Mouse (Mus musculus): Measurements from ENCODE around the gene Ano1. TPM values are rescaled to one million over a fixed set of nuclear protein-coding genes. Genes with fewer than 3 reads are reported as not detected.

Ano1 gene
- total and polyA plus RNA-seq, 2 experiments from 2014 or later, result 5.8 to 8.3 TPM

GRCm38 (mm10) chr7:144582284-144582980 is 169.3 kb downstream of the Ano1 start, which contains the start of gene Fadd:
Fadd (minus strand) TSS chr7:144582463.
- DNase-seq (ENCODE audit: low spot score) (peak; percentile 97), ATAC-seq (peak; percentile 87)
- Histone ChIP-seq H3K9me3 (ENCODE audit: low read length) (no peaks in the 10 kb centered on the region), H3K9ac (replicated peaks; ENCODE audit: low read length) (peak within 1 kb of the TSS; percentile 63), H3K4me1 (ENCODE audit: insufficient read depth, low read length) (peaks cover 13% of the 10 kb centered on the region), H3K27me3 (ENCODE audit: insufficient read depth, low read length) (no peaks in the 10 kb centered on the region; the same call in 1 of the 2 replicates), H3K4me3 (ENCODE audit: low read length) (peak within 1 kb of the TSS; percentile 56), H3K4me2 (ENCODE audit: low read depth, low read length) (peak within 1 kb of the TSS; percentile 65), H3K36me3 (ENCODE audit: insufficient read depth, low read length) (0 out of 2 replicates have a peak, but pooled peaks cover 10% of the 10 kb centered on the region), H3K27ac (peak within 1 kb of the TSS; percentile 80)
- 1% methylated on average over 34 of the region's 34 CpGs for WGBS
- no peak for TF ChIP-seq CTCF (IDR thresholded peaks at IDR 0.05; ENCODE audit: low read depth)

- peak overlapping the region; percentile 56 for H3K4me3 ChIP-seq (ENCODE audit: low read length)
- peak overlapping the region; percentile 65 for H3K4me2 ChIP-seq (ENCODE audit: low read depth, low read length)
- TF ChIP-seq CTCF (IDR thresholded peaks at IDR 0.05; ENCODE audit: low read depth), result peak; percentile 86
- peaks cover 13% of the 10 kb centered on the region for H3K4me1 ChIP-seq (ENCODE audit: insufficient read depth, low read length)
- H3K27ac ChIP-seq, result peak overlapping the region; percentile 80
- peak overlapping the region; percentile 63 for H3K9ac ChIP-seq (replicated peaks; ENCODE audit: low read length)
- 0 out of 2 replicates have a peak, but pooled peaks cover 10% of the 10 kb centered on the region for H3K36me3 ChIP-seq (ENCODE audit: insufficient read depth, low read length)
- H3K27me3 ChIP-seq (ENCODE audit: insufficient read depth, low read length), result no peaks in the 10 kb centered on the region
- ATAC-seq, result peak; percentile 86
- peak; percentile 90 for DNase-seq (ENCODE audit: low spot score)
- no peaks in the 10 kb centered on the region for H3K9me3 ChIP-seq (ENCODE audit: low read length)
- WGBS, result 1% methylated on average over 43 of the region's 43 CpGs
Measured at GRCm38 (mm10) chr7:144581559-144582283, 170.1 kb downstream of the Ano1 start.

- Histone ChIP-seq H3K27ac (no peak overlapping the region), H3K27me3 (ENCODE audit: insufficient read depth, low read length) (no peaks in the 10 kb centered on the region), H3K36me3 (ENCODE audit: insufficient read depth, low read length) (0 out of 2 replicates have a peak, but pooled peaks cover 10% of the 10 kb centered on the region), H3K4me2 (ENCODE audit: low read depth, low read length) (no peak overlapping the region), H3K4me1 (ENCODE audit: insufficient read depth, low read length) (peaks cover 11% of the 10 kb centered on the region), H3K4me3 (ENCODE audit: low read length) (no peak overlapping the region), H3K9me3 (ENCODE audit: low read length) (no peaks in the 10 kb centered on the region), H3K9ac (replicated peaks; ENCODE audit: low read length) (no peak overlapping the region)
- DNase-seq (ENCODE audit: low spot score) (no peak), ATAC-seq (no peak)
- no peak for TF ChIP-seq CTCF (IDR thresholded peaks at IDR 0.05; ENCODE audit: low read depth)
- WGBS, result 91% methylated on average over 5 of the region's 5 CpGs
Measured at GRCm38 (mm10) chr7:144577876-144578275, 173.9 kb downstream of the Ano1 start.

- H3K4me2 ChIP-seq (ENCODE audit: low read depth, low read length), result no peak overlapping the region
- H3K9ac ChIP-seq (replicated peaks; ENCODE audit: low read length), result no peak overlapping the region
- no peaks in the 10 kb centered on the region for H3K27me3 ChIP-seq (ENCODE audit: insufficient read depth, low read length)
- ATAC-seq, result no peak
- H3K9me3 ChIP-seq (ENCODE audit: low read length), result no peaks in the 10 kb centered on the region
- H3K36me3 ChIP-seq (ENCODE audit: insufficient read depth, low read length), result no peaks in the 10 kb centered on the region
- H3K27ac ChIP-seq, result no peak overlapping the region
- 87% methylated on average over 5 of the region's 5 CpGs for WGBS
- no peaks in the 10 kb centered on the region for H3K4me1 ChIP-seq (ENCODE audit: insufficient read depth, low read length)
- no peak for TF ChIP-seq CTCF (IDR thresholded peaks at IDR 0.05; ENCODE audit: low read depth)
- no peak overlapping the region for H3K4me3 ChIP-seq (ENCODE audit: low read length)
- no peak for DNase-seq (ENCODE audit: low spot score)
Measured at GRCm38 (mm10) chr7:144572234-144572633, 179.5 kb downstream of the Ano1 start.

GRCm38 (mm10) chr7:144571598-144571997 is 180.2 kb downstream of the Ano1 start:
- ATAC-seq (no peak), DNase-seq (ENCODE audit: low spot score) (no peak)
- Histone ChIP-seq H3K4me2 (ENCODE audit: low read depth, low read length) (no peak overlapping the region), H3K27me3 (ENCODE audit: insufficient read depth, low read length) (no peaks in the 10 kb centered on the region), H3K27ac (no peak overlapping the region), H3K36me3 (ENCODE audit: insufficient read depth, low read length) (no peaks in the 10 kb centered on the region), H3K4me1 (ENCODE audit: insufficient read depth, low read length) (no peaks in the 10 kb centered on the region), H3K9me3 (ENCODE audit: low read length) (no peaks in the 10 kb centered on the region), H3K9ac (replicated peaks; ENCODE audit: low read length) (no peak overlapping the region), H3K4me3 (ENCODE audit: low read length) (no peak overlapping the region)
- TF ChIP-seq CTCF (IDR thresholded peaks at IDR 0.05; ENCODE audit: low read depth), result no peak

- H3K27ac ChIP-seq, result 0 out of 2 replicates have a peak overlapping the region, but pooled peaks have one; percentile 11
- H3K9ac ChIP-seq (replicated peaks; ENCODE audit: low read length), result no peak overlapping the region
- H3K36me3 ChIP-seq (ENCODE audit: insufficient read depth, low read length), result no peaks in the 10 kb centered on the region
- no peak overlapping the region for H3K4me2 ChIP-seq (ENCODE audit: low read depth, low read length)
- no peak for TF ChIP-seq CTCF (IDR thresholded peaks at IDR 0.05; ENCODE audit: low read depth)
- ATAC-seq (no peak), DNase-seq (ENCODE audit: low spot score) (peak; percentile 67)
- no peaks in the 10 kb centered on the region for H3K27me3 ChIP-seq (ENCODE audit: insufficient read depth, low read length)
- no peaks in the 10 kb centered on the region for H3K4me1 ChIP-seq (ENCODE audit: insufficient read depth, low read length)
- no peak overlapping the region for H3K4me3 ChIP-seq (ENCODE audit: low read length)
- no peaks in the 10 kb centered on the region for H3K9me3 ChIP-seq (ENCODE audit: low read length)
- 48% methylated on average over 7 of the region's 7 CpGs for WGBS
Measured at GRCm38 (mm10) chr7:144569428-144569827, 182.3 kb downstream of the Ano1 start.

Measured in hindbrain, postnatal 0 days (tissue).